Comparison of ENCODE assay signal across 8 mouse cellular contexts in the genomic region with DNA sequence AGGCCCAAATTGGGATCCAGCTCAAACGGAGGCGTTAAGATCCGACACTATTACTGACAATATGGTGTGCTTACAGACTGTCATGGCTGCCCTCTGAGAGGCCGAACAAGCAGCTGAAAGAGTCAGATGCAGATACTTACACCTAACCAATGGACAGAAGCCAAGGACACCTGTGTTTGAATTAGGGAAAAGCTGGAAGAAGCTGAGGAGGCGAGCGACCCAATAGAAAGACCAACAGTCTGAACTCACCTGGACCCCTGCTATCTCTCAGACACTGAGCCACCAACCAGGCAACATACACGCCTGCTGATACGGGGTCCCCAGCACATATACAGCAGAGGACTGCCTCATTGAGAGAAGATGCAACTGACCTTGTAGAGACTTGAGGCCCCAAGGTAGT. TPM values are rescaled to one million over a fixed set of nuclear protein-coding genes. Genes with fewer than 3 reads are reported as not detected.
DNase-seq lines count a peak whose midpoint lies in the region; ATAC-seq and TF ChIP-seq lines count a peak whose summit lies in the region.

A gene (plus strand): TSS at position 301 of the 400 bp plus-strand sequence.

- no peak for ATAC-seq in hindbrain, embryonic 15.5 days (ENCODE audit: low FRiP score, low read depth)
- no peak for ATAC-seq in midbrain, embryonic 15.5 days (replicated peaks)

- H3K4me3 ChIP-seq in cortical plate, adult 2 months (ENCODE audit: insufficient read depth, low read length), result no peak within 1 kb of the TSS
- H3K4me3 ChIP-seq in hindbrain, embryonic 15.5 days, result no peak within 1 kb of the TSS
- H3K4me3 ChIP-seq in midbrain, embryonic 15.5 days, result no peak within 1 kb of the TSS

- no peaks in the 10 kb centered on the region for H3K9me3 ChIP-seq in hindbrain, embryonic 15.5 days
- no peaks in the 10 kb centered on the region for H3K9me3 ChIP-seq in midbrain, embryonic 15.5 days

- no peak within 1 kb of the TSS for H3K4me2 ChIP-seq in hindbrain, embryonic 15.5 days
- H3K4me2 ChIP-seq in midbrain, embryonic 15.5 days, result no peak within 1 kb of the TSS

- H3K27me3 ChIP-seq in hindbrain, embryonic 15.5 days, result no peaks in the 10 kb centered on the region
- H3K27me3 ChIP-seq in midbrain, embryonic 15.5 days (replicated peaks), result peaks cover 6% of the 10 kb centered on the region

- H3K27ac ChIP-seq in cortical plate, adult 2 months (ENCODE audit: insufficient read depth, low read length), result no peak within 1 kb of the TSS
- H3K27ac ChIP-seq in hindbrain, embryonic 15.5 days (replicated peaks), result no peak within 1 kb of the TSS
- H3K27ac ChIP-seq in midbrain, embryonic 15.5 days, result no peak within 1 kb of the TSS

- H3K36me3 ChIP-seq in hindbrain, embryonic 15.5 days, result no peaks in the 10 kb centered on the region
- no peaks in the 10 kb centered on the region for H3K36me3 ChIP-seq in midbrain, embryonic 15.5 days (replicated peaks)

- no peak for DNase-seq in layer of hippocampus, adult 8-10 months (ENCODE audit: low spot score in 2 of 2)
- no peak for DNase-seq in layer of hippocampus, adult 9-11 months
- DNase-seq in thymus, postnatal 14 days, result no peak
- no peak for DNase-seq in spleen, postnatal 36 days (ENCODE audit: low spot score in 2 of 2)
- DNase-seq in cerebellum, postnatal 36 days, result no peak

- no peak within 1 kb of the TSS for H3K9ac ChIP-seq in hindbrain, embryonic 15.5 days
- H3K9ac ChIP-seq in midbrain, embryonic 15.5 days, result no peak within 1 kb of the TSS

- no peak for TF ChIP-seq POLR2A in cortical plate, adult 2 months (IDR thresholded peaks at IDR 0.05; ENCODE audit: extremely low read depth, insufficient read depth, low read length)

- 96% methylated on average over 8 of the region's 8 CpGs for WGBS in hindbrain, embryonic 15.5 days
- WGBS in midbrain, embryonic 15.5 days, result 96% methylated on average over 8 of the region's 8 CpGs

- no peak for TF ChIP-seq CTCF in cortical plate, adult 2 months (IDR thresholded peaks at IDR 0.05; ENCODE audit: extremely low read depth, insufficient read depth, low read length)

- H3K4me1 ChIP-seq in cortical plate, adult 2 months (ENCODE audit: control insufficient read depth, insufficient read depth, low read length), result no peaks in the 10 kb centered on the region
- H3K4me1 ChIP-seq in hindbrain, embryonic 15.5 days (replicated peaks), result no peaks in the 10 kb centered on the region
- no peaks in the 10 kb centered on the region for H3K4me1 ChIP-seq in midbrain, embryonic 15.5 days

RNA-seq across cellular contexts. Expression of the gene that starts here (rescaled TPM):
- 10 to 100 TPM; 18.0 to 22.2 (median 19.8) TPM for total RNA-seq in layer of hippocampus, adult 8-10 months (2022)
- polyA plus RNA-seq in cortical plate, adult 2 months (2012; rRNA removed), result 14.8 and 15.9 TPM in 2 replicates
- 15.7 and 17.8 TPM in 2 replicates for polyA plus RNA-seq in hindbrain, embryonic 15.5 days (2015; fragmentation: Nextera tagmentation; extraction: Ambion mirVana)
- polyA plus RNA-seq in midbrain, embryonic 15.5 days (2015; fragmentation: Nextera tagmentation; extraction: Ambion mirVana), result 16.0 and 18.1 TPM in 2 replicates
